Mouse (Mus musculus) midbrain, embryonic 15.5 days (tissue): ENCODE data around the gene Hlcs. TPM values are rescaled to one million over a fixed set of nuclear protein-coding genes. Genes with fewer than 3 reads are reported as not detected.

Source experiments
- ATAC-seq: fragments of 200-750 bp; cut with Nextera tagmentation; replicated peaks from 2 replicates; pipeline ENCODE4 v1.8.0; 2017; ENCODE audit warnings: moderate TSS enrichment
- H3K27ac ChIP-seq: fragments of 300-500 bp; sonication (generic); 2 replicates; pipeline ENCODE4 v1.5.1; 2015; ENCODE audit warnings: mild to moderate bottlenecking, inconsistent platforms
- H3K27me3 ChIP-seq: fragments of 300-500 bp; sonication (generic); replicated peaks from 2 replicates; pipeline ENCODE4 v1.6.1; 2015; ENCODE audit warnings: inconsistent platforms
- H3K36me3 ChIP-seq: fragments of 300-500 bp; sonication (generic); replicated peaks from 2 replicates; pipeline ENCODE4 v1.6.1; 2015; ENCODE audit warnings: inconsistent platforms
- H3K4me1 ChIP-seq: fragments of 300-500 bp; sonication (generic); 2 replicates; pipeline ENCODE4 v1.6.1; 2015; ENCODE audit warnings: inconsistent platforms
- H3K4me2 ChIP-seq: fragments of 300-500 bp; sonication (generic); 2 replicates; pipeline ENCODE4 v1.6.1; 2015; ENCODE audit warnings: inconsistent platforms, mild to moderate bottlenecking, moderate library complexity
- H3K4me3 ChIP-seq: fragments of 300-500 bp; sonication (generic); 2 replicates; pipeline ENCODE4 v1.5.1; 2015; ENCODE audit warnings: mild to moderate bottlenecking, inconsistent platforms
- H3K9ac ChIP-seq: fragments of 300-500 bp; sonication (generic); 2 replicates; pipeline ENCODE4 v1.6.1; 2015; ENCODE audit warnings: mild to moderate bottlenecking, inconsistent platforms
- H3K9me3 ChIP-seq: fragments of 300-500 bp; sonication (generic); 2 replicates; pipeline ENCODE4 v1.6.1; 2016; ENCODE audit warnings: inconsistent platforms
- WGBS: fragments of 180-500 bp; shearing (Covaris S2); methylation state at CpG from one replicate; pipeline ENCODE4 v1.1.7; 2015; ENCODE audit warnings: mixed read lengths; 5-methylcytosine and 5-hydroxymethylcytosine counted together
- polyA plus RNA-seq: library from polyadenylated mRNA; unstranded; fragments of >200 nt; fragmentation: Nextera tagmentation; extraction: Ambion mirVana; gene quantifications from 2 replicates; pipeline ENCODE4 v1.2.1, GENCODE M21; 2015

Hlcs gene
- polyA plus RNA-seq, 1 experiment from 2014 or later = 10.1 TPM

DNA sequence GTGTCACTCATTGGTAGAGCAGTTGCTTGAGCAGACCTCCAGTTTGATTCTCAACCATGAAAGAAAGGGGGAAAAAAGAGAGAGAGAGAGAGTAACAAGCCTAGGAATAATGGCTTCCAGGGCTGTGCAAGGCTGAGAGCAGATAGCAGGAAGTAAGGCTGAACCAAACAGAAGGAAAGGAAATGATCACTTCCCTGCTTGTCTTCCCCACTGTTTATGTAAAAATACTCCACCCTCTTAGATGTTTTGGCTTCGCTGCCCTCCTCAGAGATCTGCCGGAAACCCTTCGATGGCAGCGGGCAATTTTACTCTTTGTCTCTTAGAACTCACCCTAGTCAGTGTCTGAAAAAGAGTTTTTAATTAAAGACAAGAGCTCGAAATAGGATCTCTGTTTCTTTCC, 10.3 kb upstream of the Hlcs start:
- Histone ChIP-seq H3K9me3 (no peaks in the 10 kb centered on the region), H3K4me3 (no peak overlapping the region), H3K36me3 (no peaks in the 10 kb centered on the region), H3K27ac (no peak overlapping the region), H3K9ac (no peak overlapping the region), H3K27me3 (peaks cover 24% of the 10 kb centered on the region), H3K4me2 (no peak overlapping the region), H3K4me1 (peaks cover 11% of the 10 kb centered on the region)
- 86% methylated on average over 5 of the region's 5 CpGs for WGBS
- ATAC-seq = no peak

DNA sequence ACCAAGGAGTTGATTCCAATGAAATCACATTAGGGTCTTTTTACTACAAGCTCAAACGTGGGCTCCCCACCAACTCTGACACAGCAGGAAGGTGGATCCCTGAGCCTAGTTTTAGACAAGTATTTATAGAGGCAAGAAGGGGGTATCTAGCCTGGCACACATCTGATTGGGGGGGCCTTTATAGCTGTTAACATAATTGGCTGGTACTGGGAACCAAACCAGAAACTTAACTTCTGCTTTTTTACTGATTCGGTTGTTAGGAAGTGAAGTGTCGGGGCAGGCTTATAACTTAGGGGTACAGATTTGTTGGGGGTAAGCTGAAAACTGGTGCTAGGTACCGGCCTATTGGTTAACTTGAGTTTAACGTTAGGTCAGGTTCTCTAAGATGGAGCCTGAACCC, 6.9 kb upstream of the Hlcs start:
- no peak for ATAC-seq
- no peak overlapping the region for H3K9ac ChIP-seq
- no peak overlapping the region for H3K4me2 ChIP-seq
- no peak overlapping the region for H3K4me3 ChIP-seq
- no peaks in the 10 kb centered on the region for H3K9me3 ChIP-seq
- no peaks in the 10 kb centered on the region for H3K27me3 ChIP-seq
- no peaks in the 10 kb centered on the region for H3K4me1 ChIP-seq
- H3K27ac ChIP-seq = no peak overlapping the region
- H3K36me3 ChIP-seq = no peaks in the 10 kb centered on the region
- WGBS = 85% methylated on average over 5 of the region's 5 CpGs

DNA sequence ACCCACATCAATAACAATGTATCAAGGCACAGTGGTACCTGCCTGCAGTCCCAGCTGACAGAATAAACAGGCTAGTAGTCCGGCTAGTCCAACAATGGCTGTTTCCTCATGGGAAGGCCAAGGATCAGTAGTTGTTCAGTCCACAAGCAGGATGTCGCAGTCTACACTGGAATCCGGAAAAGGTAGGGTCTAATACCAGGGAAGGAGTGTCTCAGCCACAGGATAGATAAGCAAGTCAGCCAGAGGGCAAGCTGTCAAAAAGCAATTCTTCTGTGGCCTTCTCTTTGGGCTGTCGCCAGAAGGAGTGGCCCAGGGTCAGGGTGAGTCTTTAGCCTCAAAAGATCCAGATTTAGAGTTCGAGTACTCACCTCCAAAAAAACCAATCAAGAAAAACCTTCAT, 4.4 kb upstream of the Hlcs start:
- Histone ChIP-seq H3K27ac (no peak overlapping the region), H3K4me2 (no peak overlapping the region), H3K36me3 (no peaks in the 10 kb centered on the region), H3K4me3 (no peak overlapping the region), H3K4me1 (peaks cover 6% of the 10 kb centered on the region; the same call in 1 of the 2 replicates), H3K9ac (no peak overlapping the region), H3K9me3 (no peaks in the 10 kb centered on the region), H3K27me3 (no peaks in the 10 kb centered on the region)
- 87% methylated on average over 5 of the region's 5 CpGs for WGBS
- no peak for ATAC-seq

DNA sequence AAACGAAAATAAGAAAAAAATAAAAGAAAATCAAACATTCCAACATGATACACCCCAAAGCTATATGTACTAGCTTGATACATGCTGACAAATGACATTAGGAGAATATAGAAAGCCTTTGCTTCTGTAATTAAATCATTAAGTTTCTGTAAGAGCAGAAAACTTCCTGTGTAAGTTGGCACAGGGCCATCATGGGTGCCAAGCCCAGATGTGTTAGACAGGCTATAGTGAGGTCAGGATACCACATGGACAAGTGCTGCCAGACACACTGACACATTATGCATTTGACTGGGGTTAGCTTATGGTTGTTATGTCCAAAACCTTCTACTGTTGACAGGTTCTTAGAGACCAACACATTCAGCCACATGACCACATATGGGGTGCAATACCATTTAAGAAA, 1.8 kb upstream of the Hlcs start:
- WGBS = 56% methylated on average over 1 of the region's 1 CpGs
- Histone ChIP-seq H3K4me2 (no peak overlapping the region), H3K4me1 (peaks cover 20% of the 10 kb centered on the region), H3K27ac (no peak overlapping the region), H3K9me3 (no peaks in the 10 kb centered on the region), H3K9ac (no peak overlapping the region), H3K27me3 (no peaks in the 10 kb centered on the region), H3K4me3 (no peak overlapping the region), H3K36me3 (no peaks in the 10 kb centered on the region)
- no peak for ATAC-seq

DNA sequence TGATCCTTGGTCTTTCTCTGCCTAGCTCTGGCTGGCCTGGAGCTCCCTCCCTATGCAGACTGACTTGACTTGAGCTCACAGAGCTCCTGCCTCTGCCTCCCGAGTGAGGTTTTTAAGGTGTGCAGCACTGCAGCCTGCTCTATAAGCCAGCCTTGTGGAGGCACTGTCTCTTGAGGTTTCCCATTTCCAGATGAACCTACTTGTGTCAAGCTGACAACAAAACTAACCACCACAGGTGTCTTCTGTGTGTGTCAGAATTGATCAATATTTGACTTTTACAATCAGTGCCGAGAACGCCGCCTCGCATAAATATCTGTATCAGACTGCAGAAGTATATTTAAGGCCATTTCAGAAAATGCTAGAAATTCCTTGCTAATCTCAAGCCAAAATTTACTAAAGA, 1.3 kb upstream of the Hlcs start:
- Histone ChIP-seq H3K9me3 (no peaks in the 10 kb centered on the region), H3K36me3 (no peaks in the 10 kb centered on the region), H3K4me1 (peaks cover 20% of the 10 kb centered on the region), H3K4me2 (no peak overlapping the region), H3K27me3 (no peaks in the 10 kb centered on the region), H3K27ac (peak overlapping the region; percentile 99; the same call in 1 of the 2 replicates), H3K4me3 (no peak overlapping the region), H3K9ac (no peak overlapping the region)
- ATAC-seq = no peak
- 88% methylated on average over 5 of the region's 5 CpGs for WGBS

DNA sequence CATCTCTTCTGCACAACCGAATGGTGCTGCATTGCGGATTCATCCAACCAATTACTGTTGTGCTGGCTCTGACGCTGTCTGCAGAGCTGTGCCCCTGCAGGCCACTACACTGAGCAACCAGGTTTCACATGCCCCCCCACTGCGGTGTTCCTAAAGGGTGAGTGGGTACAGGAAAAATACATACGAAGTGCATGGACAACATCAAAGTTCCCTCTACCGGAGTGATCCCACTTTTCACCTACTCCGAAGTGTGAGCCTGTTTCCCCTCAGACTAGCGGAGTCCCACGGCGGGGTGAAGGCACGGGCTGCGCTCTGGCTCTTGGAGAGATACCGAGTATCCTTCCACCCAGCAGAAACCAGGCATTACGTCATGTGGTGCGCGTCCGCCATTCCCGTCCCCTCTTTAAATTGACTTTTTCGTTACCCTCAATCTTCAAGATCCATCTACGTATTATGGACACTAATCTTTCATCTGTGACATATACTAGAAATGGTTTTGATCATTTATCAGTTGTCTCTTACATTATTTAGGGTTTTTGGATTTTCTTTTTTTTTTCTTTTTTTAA, 625 bp downstream of the Hlcs start:
- WGBS = under 1% methylated on average over 20 of the region's 20 CpGs
- no peaks in the 10 kb centered on the region for H3K27me3 ChIP-seq
- no peaks in the 10 kb centered on the region for H3K36me3 ChIP-seq
- H3K27ac ChIP-seq = peak overlapping the region; percentile 99
- peak overlapping the region; percentile 87 for H3K9ac ChIP-seq
- peak overlapping the region; percentile 50 for H3K4me2 ChIP-seq
- peaks cover 21% of the 10 kb centered on the region for H3K4me1 ChIP-seq
- H3K4me3 ChIP-seq = peak overlapping the region; percentile 62
- H3K9me3 ChIP-seq = no peaks in the 10 kb centered on the region
- ATAC-seq = peak; percentile 95

DNA sequence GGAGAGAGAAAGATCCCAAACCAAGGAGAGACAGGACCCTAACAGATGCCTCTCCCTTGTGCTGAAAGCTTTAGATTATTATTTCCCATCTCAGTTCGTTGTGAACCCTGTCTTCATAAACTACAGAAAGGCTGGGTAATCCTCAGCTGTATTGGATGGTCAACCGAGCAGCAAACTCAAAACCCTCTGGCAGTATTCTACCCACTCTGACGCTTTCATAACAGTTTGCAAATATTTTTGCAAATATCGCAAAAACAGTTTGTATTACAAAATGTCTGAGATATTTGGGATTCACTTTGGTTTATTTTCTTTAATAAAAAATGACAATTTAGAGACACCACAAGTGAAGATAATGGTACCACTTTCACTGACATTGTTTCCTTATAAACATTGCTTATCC, 1.4 kb downstream of the Hlcs start:
- peak overlapping the region; percentile 87; the same call in 1 of the 2 replicates for H3K9ac ChIP-seq
- ATAC-seq = no peak
- no peaks in the 10 kb centered on the region for H3K36me3 ChIP-seq
- H3K4me1 ChIP-seq = peaks cover 24% of the 10 kb centered on the region
- H3K27ac ChIP-seq = peak overlapping the region; percentile 99
- no peaks in the 10 kb centered on the region for H3K9me3 ChIP-seq
- no peaks in the 10 kb centered on the region for H3K27me3 ChIP-seq
- WGBS = 59% methylated on average over 4 of the region's 4 CpGs
- H3K4me3 ChIP-seq = peak overlapping the region; percentile 62
- H3K4me2 ChIP-seq = peak overlapping the region; percentile 50

DNA sequence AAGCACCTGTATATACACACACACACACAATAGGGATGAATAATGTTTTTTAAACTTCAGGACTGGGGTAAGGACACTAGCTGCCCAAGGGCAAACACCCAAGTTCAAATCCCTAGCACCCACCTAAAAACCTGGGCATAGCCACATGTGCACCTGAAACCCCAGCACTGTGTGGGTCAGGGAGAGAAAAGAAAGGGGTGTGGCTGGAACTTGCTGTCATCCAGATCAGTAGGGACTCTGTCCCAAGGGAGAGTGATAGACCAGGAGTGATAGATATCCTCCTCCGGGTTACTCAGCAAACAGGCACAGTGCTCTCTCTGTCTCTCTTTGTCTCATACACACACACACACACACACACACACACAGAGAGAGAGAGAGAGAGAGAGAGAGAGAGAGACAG, 2.0 kb downstream of the Hlcs start:
- peaks cover 24% of the 10 kb centered on the region for H3K4me1 ChIP-seq
- peak overlapping the region; percentile 99 for H3K27ac ChIP-seq
- ATAC-seq = no peak
- WGBS = 44% methylated on average over 1 of the region's 1 CpGs
- H3K36me3 ChIP-seq = no peaks in the 10 kb centered on the region
- peak overlapping the region; percentile 87; the same call in 1 of the 2 replicates for H3K9ac ChIP-seq
- no peaks in the 10 kb centered on the region for H3K27me3 ChIP-seq
- H3K4me3 ChIP-seq = no peak overlapping the region; the same call in 1 of the 2 replicates
- peak overlapping the region; percentile 50 for H3K4me2 ChIP-seq
- H3K9me3 ChIP-seq = no peaks in the 10 kb centered on the region

DNA sequence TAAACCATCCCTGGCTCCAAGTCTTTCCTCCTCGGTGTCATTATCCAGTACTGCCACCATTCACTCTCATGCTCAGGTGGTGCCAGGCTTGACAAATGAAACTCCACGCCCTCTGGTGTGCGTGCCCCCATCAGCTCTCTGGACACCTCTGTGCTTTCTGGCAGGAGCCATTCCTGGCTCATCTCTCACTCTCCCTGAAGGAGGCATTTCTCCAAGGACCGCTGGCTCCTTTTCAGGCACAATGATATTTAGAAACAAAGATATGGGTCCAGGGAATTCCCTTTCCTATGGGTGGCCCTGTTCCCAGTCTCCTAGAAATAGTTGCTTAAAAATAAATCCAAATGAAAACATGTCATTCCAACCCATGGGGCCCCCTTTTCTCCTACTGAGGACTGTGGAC, 4.3 kb downstream of the Hlcs start:
- Histone ChIP-seq H3K4me2 (no peak overlapping the region), H3K27me3 (no peaks in the 10 kb centered on the region), H3K9me3 (no peaks in the 10 kb centered on the region), H3K4me1 (peaks cover 21% of the 10 kb centered on the region), H3K36me3 (no peaks in the 10 kb centered on the region), H3K9ac (no peak overlapping the region), H3K4me3 (no peak overlapping the region), H3K27ac (no peak overlapping the region)
- ATAC-seq = no peak
- WGBS = 90% methylated on average over 4 of the region's 4 CpGs

DNA sequence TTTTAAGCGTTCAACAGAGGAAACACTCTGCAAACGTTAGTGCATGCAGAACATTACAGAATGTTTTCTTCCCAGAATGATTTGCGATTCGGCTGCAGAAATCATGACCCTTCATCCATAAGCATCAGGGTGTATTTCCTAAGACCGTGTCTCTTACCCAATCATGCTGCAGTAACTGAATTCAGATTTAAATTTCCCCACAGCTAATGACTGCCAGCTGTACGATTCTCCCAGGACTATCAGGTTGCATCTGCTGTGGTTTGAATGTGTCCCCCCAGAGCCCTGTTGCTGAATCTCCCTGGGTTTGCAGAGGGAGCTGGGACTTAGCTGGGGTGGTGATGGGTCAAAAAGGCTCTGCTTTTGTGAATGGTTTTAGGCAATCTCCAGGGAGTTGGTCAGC, 5.4 kb downstream of the Hlcs start:
- WGBS = 58% methylated on average over 6 of the region's 6 CpGs
- H3K27ac ChIP-seq = no peak overlapping the region
- no peaks in the 10 kb centered on the region for H3K9me3 ChIP-seq
- no peaks in the 10 kb centered on the region for H3K36me3 ChIP-seq
- no peaks in the 10 kb centered on the region for H3K27me3 ChIP-seq
- no peak overlapping the region for H3K9ac ChIP-seq
- no peak overlapping the region for H3K4me3 ChIP-seq
- peaks cover 23% of the 10 kb centered on the region for H3K4me1 ChIP-seq
- no peak for ATAC-seq
- no peak overlapping the region for H3K4me2 ChIP-seq

DNA sequence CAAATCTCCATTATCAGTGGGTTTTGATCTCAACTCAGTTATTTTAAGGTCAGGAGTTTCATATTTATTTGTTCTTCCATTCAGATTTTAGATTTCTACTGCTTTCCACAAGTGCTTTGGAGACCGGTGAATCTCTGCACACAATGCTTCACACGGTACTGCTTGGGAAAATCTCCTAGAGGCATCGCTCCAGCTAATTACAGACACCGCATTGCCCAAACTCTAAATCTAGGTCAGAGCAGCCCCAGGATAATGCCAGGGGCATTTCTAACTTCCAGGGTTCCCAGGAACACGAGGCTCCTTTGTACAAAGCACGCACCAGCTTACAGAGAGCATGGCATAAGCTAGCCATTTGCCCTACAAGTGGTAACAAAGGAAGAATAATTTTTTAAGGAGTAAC, 5.8 kb downstream of the Hlcs start:
- Histone ChIP-seq H3K4me2 (no peak overlapping the region), H3K9me3 (no peaks in the 10 kb centered on the region), H3K27ac (no peak overlapping the region), H3K4me3 (no peak overlapping the region), H3K27me3 (no peaks in the 10 kb centered on the region), H3K36me3 (no peaks in the 10 kb centered on the region), H3K4me1 (peaks cover 27% of the 10 kb centered on the region), H3K9ac (no peak overlapping the region)
- no peak for ATAC-seq
- WGBS = 54% methylated on average over 6 of the region's 6 CpGs

DNA sequence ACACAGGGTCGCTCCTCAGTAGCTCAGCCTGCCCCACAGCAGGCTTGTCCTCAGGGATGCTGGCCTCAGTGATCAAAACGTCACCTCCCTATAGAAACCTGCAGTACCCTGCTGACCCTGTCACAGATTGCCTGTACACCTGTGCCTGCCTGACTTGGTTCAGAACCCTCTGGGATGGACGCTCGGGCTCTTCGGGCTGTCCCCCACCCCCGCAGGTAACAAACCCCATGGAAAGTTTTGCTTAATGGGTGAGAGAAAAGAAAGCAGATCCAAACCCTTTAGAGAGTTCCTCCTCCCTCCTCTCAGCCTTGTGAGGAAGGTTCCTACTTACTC, 10.2 kb downstream of the Hlcs start:
- H3K9ac ChIP-seq = peak overlapping the region; percentile 36
- 33% methylated on average over 6 of the region's 6 CpGs for WGBS
- H3K4me3 ChIP-seq = peak overlapping the region; percentile 31
- peaks cover 20% of the 10 kb centered on the region for H3K4me1 ChIP-seq
- H3K4me2 ChIP-seq = peak overlapping the region; percentile 57
- peak overlapping the region; percentile 63 for H3K27ac ChIP-seq
- ATAC-seq = no peak; the same call in 1 of the 2 replicates
- H3K9me3 ChIP-seq = no peaks in the 10 kb centered on the region
- no peaks in the 10 kb centered on the region for H3K27me3 ChIP-seq
- no peaks in the 10 kb centered on the region for H3K36me3 ChIP-seq
